Mouse (Mus musculus): ENCODE results near the gene Ncbp1. TPM values are rescaled to one million over a fixed set of nuclear protein-coding genes. Genes with fewer than 3 reads are reported as not detected.
A peak's percentile ranks its signal among the peaks of the same experiment; 100 is the strongest.

The Ncbp1 gene
- polyA plus RNA-seq, 1 experiment from 2014 or later, result 90.6 TPM

DNA sequence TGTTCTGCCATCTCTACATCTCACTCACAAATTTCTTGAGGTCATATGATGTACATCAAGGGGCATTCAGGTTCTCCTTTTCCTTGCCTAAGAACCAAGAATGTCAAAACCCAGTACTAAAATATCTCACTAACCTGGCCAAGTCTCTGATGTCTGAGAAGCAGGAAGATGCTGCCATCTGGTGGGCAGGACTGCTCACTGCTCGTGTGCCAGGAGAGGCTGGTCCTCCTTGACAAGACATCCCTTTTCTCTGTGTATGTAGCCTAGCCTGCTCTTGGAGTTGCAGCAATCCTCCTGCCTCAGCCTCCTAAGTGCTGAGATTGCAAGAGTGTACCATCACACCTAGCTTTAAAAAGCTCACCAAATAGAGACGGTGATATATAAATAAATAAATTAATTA is 11.9 kb upstream of the Ncbp1 start:
- Histone ChIP-seq H3K4me1 (ENCODE audit: insufficient read depth, low read length) (peaks cover 22% of the 10 kb centered on the region), H3K9ac (replicated peaks; ENCODE audit: low read length) (no peak overlapping the region), H3K27ac (ENCODE audit: low read length) (no peak overlapping the region), H3K4me3 (ENCODE audit: low read length) (no peak overlapping the region), H3K4me2 (replicated peaks; ENCODE audit: low read depth, low read length) (no peak overlapping the region), H3K36me3 (ENCODE audit: insufficient read depth, low read length) (peaks cover 68% of the 10 kb centered on the region), H3K9me3 (ENCODE audit: low read length) (no peaks in the 10 kb centered on the region), H3K27me3 (ENCODE audit: insufficient read depth, low read length) (no peaks in the 10 kb centered on the region)
- no peak for ATAC-seq (ENCODE audit: low FRiP score, low TSS enrichment)
- WGBS, result 38% methylated on average over 2 of the region's 2 CpGs

DNA sequence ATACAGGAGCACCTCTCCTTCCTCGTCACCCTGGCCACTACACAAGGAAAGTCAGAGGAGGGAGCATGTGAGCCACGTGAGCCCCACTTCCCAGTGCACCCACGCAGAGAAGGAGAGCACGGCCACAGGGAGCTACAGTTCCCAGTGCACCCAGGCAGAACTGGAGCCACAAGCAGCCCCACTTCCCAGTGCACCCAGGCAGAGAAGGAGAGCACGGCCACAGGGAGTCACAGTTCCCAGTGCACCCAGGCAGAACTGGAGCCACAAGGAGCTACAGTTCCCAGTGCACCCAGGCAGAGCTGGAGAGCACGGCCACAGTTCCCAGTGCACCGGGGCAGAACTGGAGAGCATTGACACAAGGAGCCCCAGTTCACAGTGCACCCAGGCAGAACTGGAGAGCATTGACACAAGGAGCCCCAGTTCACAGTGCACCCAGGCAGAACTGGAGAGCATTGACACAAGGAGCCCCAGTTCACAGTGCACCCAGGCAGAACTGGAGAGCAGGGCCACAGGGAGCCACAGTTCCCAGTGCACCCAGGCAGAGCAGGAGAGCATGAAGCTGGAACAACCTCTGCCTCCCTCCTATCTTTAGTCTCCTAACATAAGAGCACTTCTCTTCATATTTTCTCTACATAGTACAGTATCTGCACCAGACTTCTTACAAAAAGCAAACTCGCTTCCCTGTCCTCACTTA is 9.0 kb upstream of the Ncbp1 start:
- H3K27me3 ChIP-seq (ENCODE audit: insufficient read depth, low read length), result no peaks in the 10 kb centered on the region
- ATAC-seq (ENCODE audit: low FRiP score, low TSS enrichment), result peak; percentile 96
- H3K9me3 ChIP-seq (ENCODE audit: low read length), result no peaks in the 10 kb centered on the region
- peaks cover 65% of the 10 kb centered on the region for H3K36me3 ChIP-seq (ENCODE audit: insufficient read depth, low read length)
- H3K9ac ChIP-seq (replicated peaks; ENCODE audit: low read length), result no peak overlapping the region
- H3K4me3 ChIP-seq (ENCODE audit: low read length), result no peak overlapping the region
- 42% methylated on average over 8 of the region's 8 CpGs for WGBS
- no peak overlapping the region; the same call in 1 of the 2 replicates for H3K4me2 ChIP-seq (replicated peaks; ENCODE audit: low read depth, low read length)
- peak overlapping the region; percentile 83 for H3K27ac ChIP-seq (ENCODE audit: low read length)
- peaks cover 22% of the 10 kb centered on the region for H3K4me1 ChIP-seq (ENCODE audit: insufficient read depth, low read length)

DNA sequence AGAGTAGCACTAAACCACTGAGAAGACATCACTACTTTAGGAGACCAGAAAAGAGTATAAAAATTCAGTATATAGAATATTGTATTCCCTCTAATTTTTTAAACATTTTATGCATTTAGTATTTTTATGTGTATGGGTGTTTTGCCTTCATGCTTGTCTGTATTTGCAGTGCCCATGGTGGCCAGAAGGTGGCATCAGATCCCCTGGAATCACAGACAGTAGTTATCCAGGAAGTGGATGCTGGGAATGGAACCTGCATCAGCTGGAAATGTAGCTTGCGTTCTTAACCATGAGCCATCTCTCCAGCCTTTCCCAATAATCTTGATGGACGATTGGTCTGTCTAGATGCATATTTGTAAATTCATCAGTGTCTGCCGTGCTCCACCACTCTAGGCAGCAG is 8.2 kb upstream of the Ncbp1 start:
- no peak for ATAC-seq (ENCODE audit: low FRiP score, low TSS enrichment)
- Histone ChIP-seq H3K36me3 (ENCODE audit: insufficient read depth, low read length) (peaks cover 61% of the 10 kb centered on the region), H3K4me2 (replicated peaks; ENCODE audit: low read depth, low read length) (no peak overlapping the region), H3K4me3 (ENCODE audit: low read length) (no peak overlapping the region), H3K27me3 (ENCODE audit: insufficient read depth, low read length) (no peaks in the 10 kb centered on the region), H3K9ac (replicated peaks; ENCODE audit: low read length) (no peak overlapping the region), H3K27ac (ENCODE audit: low read length) (peak overlapping the region; percentile 83), H3K9me3 (ENCODE audit: low read length) (no peaks in the 10 kb centered on the region), H3K4me1 (ENCODE audit: insufficient read depth, low read length) (peaks cover 22% of the 10 kb centered on the region)
- WGBS, result 69% methylated on average over 3 of the region's 3 CpGs

- no peak overlapping the region for H3K4me2 ChIP-seq (replicated peaks; ENCODE audit: low read depth, low read length)
- H3K27ac ChIP-seq (ENCODE audit: low read length), result no peak overlapping the region
- no peak overlapping the region for H3K4me3 ChIP-seq (ENCODE audit: low read length)
- no peaks in the 10 kb centered on the region for H3K27me3 ChIP-seq (ENCODE audit: insufficient read depth, low read length)
- no peak overlapping the region for H3K9ac ChIP-seq (replicated peaks; ENCODE audit: low read length)
- 86% methylated on average over 6 of the region's 6 CpGs for WGBS
- peaks cover 27% of the 10 kb centered on the region for H3K4me1 ChIP-seq (ENCODE audit: insufficient read depth, low read length)
- no peak for ATAC-seq (ENCODE audit: low FRiP score, low TSS enrichment)
- H3K9me3 ChIP-seq (ENCODE audit: low read length), result no peaks in the 10 kb centered on the region
- peaks cover 52% of the 10 kb centered on the region for H3K36me3 ChIP-seq (ENCODE audit: insufficient read depth, low read length)
Observed at GRCm38 (mm10) chr4:46131791-46132190, 6.6 kb upstream of the Ncbp1 start.

- WGBS, result 5% methylated on average over 17 of the region's 17 CpGs
- peak; percentile 80 for ATAC-seq (ENCODE audit: low FRiP score, low TSS enrichment)
- Histone ChIP-seq H3K4me2 (replicated peaks; ENCODE audit: low read depth, low read length) (peak overlapping the region; percentile 71), H3K36me3 (ENCODE audit: insufficient read depth, low read length) (peaks cover 16% of the 10 kb centered on the region), H3K4me3 (ENCODE audit: low read length) (peak overlapping the region; percentile 96), H3K9ac (replicated peaks; ENCODE audit: low read length) (peak overlapping the region; percentile 96), H3K27ac (ENCODE audit: low read length) (peak overlapping the region; percentile 100), H3K9me3 (ENCODE audit: low read length) (no peaks in the 10 kb centered on the region), H3K4me1 (ENCODE audit: insufficient read depth, low read length) (peaks cover 28% of the 10 kb centered on the region), H3K27me3 (ENCODE audit: insufficient read depth, low read length) (no peaks in the 10 kb centered on the region)
Observed at GRCm38 (mm10) chr4:46137629-46138286, 655 bp upstream of the Ncbp1 start.

DNA sequence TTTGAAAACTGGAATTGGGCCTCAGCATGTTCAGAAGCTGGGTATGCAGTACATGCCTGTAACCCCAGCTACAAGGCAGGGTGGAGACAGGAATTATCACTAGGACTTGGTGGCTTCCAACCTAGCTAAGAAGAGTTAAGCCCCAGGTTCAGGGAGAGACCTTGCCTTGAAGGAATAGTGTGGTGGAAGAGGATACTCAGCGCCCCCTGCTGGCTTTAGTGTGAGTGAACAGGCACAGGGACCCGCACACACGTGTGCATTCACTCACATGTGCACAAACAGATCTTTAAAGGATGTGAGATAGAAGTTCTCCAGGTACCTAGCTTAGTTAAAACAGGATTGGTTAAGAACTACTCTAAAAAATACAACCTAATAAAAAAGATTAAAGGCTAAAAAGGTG is 5.9 kb downstream of the Ncbp1 start:
- H3K4me2 ChIP-seq (replicated peaks; ENCODE audit: low read depth, low read length), result no peak overlapping the region
- no peak for ATAC-seq (ENCODE audit: low FRiP score, low TSS enrichment)

GRCm38 (mm10) chr4:46146881-46147280 is 8.5 kb downstream of the Ncbp1 start:
- no peak overlapping the region for H3K4me3 ChIP-seq (ENCODE audit: low read length)
- no peaks in the 10 kb centered on the region for H3K27me3 ChIP-seq (ENCODE audit: insufficient read depth, low read length)
- no peak overlapping the region for H3K4me2 ChIP-seq (replicated peaks; ENCODE audit: low read depth, low read length)
- no peak overlapping the region for H3K27ac ChIP-seq (ENCODE audit: low read length)
- 94% methylated on average over 1 of the region's 1 CpGs for WGBS
- ATAC-seq (ENCODE audit: low FRiP score, low TSS enrichment), result no peak
- no peak overlapping the region for H3K9ac ChIP-seq (replicated peaks; ENCODE audit: low read length)
- H3K36me3 ChIP-seq (ENCODE audit: insufficient read depth, low read length), result peaks cover 28% of the 10 kb centered on the region
- no peaks in the 10 kb centered on the region for H3K4me1 ChIP-seq (ENCODE audit: insufficient read depth, low read length)
- no peaks in the 10 kb centered on the region for H3K9me3 ChIP-seq (ENCODE audit: low read length)

More for the DNA sequence above, 5.9 kb downstream of the Ncbp1 start:
- 76% methylated on average over 3 of the region's 3 CpGs for WGBS
- peaks cover 13% of the 10 kb centered on the region for H3K4me1 ChIP-seq (ENCODE audit: insufficient read depth, low read length)
- no peak overlapping the region for H3K27ac ChIP-seq (ENCODE audit: low read length)
- no peaks in the 10 kb centered on the region for H3K9me3 ChIP-seq (ENCODE audit: low read length)
- H3K36me3 ChIP-seq (ENCODE audit: insufficient read depth, low read length), result peaks cover 14% of the 10 kb centered on the region; the same call in 1 of the 2 replicates
- H3K9ac ChIP-seq (replicated peaks; ENCODE audit: low read length), result no peak overlapping the region
- no peak overlapping the region for H3K4me3 ChIP-seq (ENCODE audit: low read length)
- no peaks in the 10 kb centered on the region for H3K27me3 ChIP-seq (ENCODE audit: insufficient read depth, low read length)

- Histone ChIP-seq H3K9me3 (ENCODE audit: low read length) (no peaks in the 10 kb centered on the region), H3K27ac (ENCODE audit: low read length) (no peak overlapping the region), H3K9ac (replicated peaks; ENCODE audit: low read length) (no peak overlapping the region), H3K36me3 (ENCODE audit: insufficient read depth, low read length) (peaks cover 58% of the 10 kb centered on the region), H3K4me3 (ENCODE audit: low read length) (no peak overlapping the region), H3K4me2 (replicated peaks; ENCODE audit: low read depth, low read length) (no peak overlapping the region), H3K4me1 (ENCODE audit: insufficient read depth, low read length) (no peaks in the 10 kb centered on the region), H3K27me3 (ENCODE audit: insufficient read depth, low read length) (no peaks in the 10 kb centered on the region)
- WGBS, result 91% methylated on average over 12 of the region's 12 CpGs
- no peak for ATAC-seq (ENCODE audit: low FRiP score, low TSS enrichment)
Observed at GRCm38 (mm10) chr4:46151903-46152544, 13.6 kb downstream of the Ncbp1 start.

DNA sequence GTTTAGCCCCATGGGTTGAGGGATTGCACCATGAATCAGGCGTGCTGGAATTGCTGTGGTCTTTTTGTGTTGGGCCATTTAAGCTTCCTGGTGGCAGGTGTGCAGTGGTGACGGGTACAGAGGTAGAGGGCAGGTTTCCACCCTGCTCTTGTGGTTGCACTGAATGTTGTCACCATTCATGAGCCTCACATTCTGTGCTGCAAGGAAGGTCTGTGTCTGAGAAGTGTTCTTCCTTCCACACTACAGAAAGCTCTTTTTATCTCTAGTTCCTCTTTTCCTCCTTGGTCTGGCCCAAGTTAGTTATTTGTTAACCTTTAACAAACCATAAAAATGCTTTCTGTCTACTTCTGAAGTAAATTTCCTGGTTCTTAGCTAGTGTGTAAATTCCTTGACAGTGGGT is 25.6 kb downstream of the Ncbp1 start:
- ATAC-seq (ENCODE audit: low FRiP score, low TSS enrichment), result no peak
- H3K27me3 ChIP-seq (ENCODE audit: insufficient read depth, low read length), result no peaks in the 10 kb centered on the region
- no peak overlapping the region for H3K9ac ChIP-seq (replicated peaks; ENCODE audit: low read length)
- H3K27ac ChIP-seq (ENCODE audit: low read length), result peak overlapping the region; percentile 1; the same call in 1 of the 2 replicates
- no peak overlapping the region for H3K4me2 ChIP-seq (replicated peaks; ENCODE audit: low read depth, low read length)
- no peaks in the 10 kb centered on the region for H3K9me3 ChIP-seq (ENCODE audit: low read length)
- WGBS, result 81% methylated on average over 2 of the region's 2 CpGs
- peaks cover 64% of the 10 kb centered on the region for H3K36me3 ChIP-seq (ENCODE audit: insufficient read depth, low read length)
- H3K4me3 ChIP-seq (ENCODE audit: low read length), result no peak overlapping the region
- no peaks in the 10 kb centered on the region for H3K4me1 ChIP-seq (ENCODE audit: insufficient read depth, low read length)

GRCm38 (mm10) chr4:46165831-46166230 is 27.4 kb downstream of the Ncbp1 start:
- H3K27me3 ChIP-seq (ENCODE audit: insufficient read depth, low read length), result no peaks in the 10 kb centered on the region
- H3K36me3 ChIP-seq (ENCODE audit: insufficient read depth, low read length), result peaks cover 71% of the 10 kb centered on the region
- no peak overlapping the region for H3K4me2 ChIP-seq (replicated peaks; ENCODE audit: low read depth, low read length)
- ATAC-seq (ENCODE audit: low FRiP score, low TSS enrichment), result no peak
- H3K9ac ChIP-seq (replicated peaks; ENCODE audit: low read length), result no peak overlapping the region
- WGBS, result 96% methylated on average over 5 of the region's 5 CpGs
- no peaks in the 10 kb centered on the region for H3K4me1 ChIP-seq (ENCODE audit: insufficient read depth, low read length)
- no peaks in the 10 kb centered on the region for H3K9me3 ChIP-seq (ENCODE audit: low read length)
- no peak overlapping the region for H3K4me3 ChIP-seq (ENCODE audit: low read length)
- H3K27ac ChIP-seq (ENCODE audit: low read length), result no peak overlapping the region

Measured in kidney, embryonic 16.5 days (tissue).